In the genomic region with DNA sequence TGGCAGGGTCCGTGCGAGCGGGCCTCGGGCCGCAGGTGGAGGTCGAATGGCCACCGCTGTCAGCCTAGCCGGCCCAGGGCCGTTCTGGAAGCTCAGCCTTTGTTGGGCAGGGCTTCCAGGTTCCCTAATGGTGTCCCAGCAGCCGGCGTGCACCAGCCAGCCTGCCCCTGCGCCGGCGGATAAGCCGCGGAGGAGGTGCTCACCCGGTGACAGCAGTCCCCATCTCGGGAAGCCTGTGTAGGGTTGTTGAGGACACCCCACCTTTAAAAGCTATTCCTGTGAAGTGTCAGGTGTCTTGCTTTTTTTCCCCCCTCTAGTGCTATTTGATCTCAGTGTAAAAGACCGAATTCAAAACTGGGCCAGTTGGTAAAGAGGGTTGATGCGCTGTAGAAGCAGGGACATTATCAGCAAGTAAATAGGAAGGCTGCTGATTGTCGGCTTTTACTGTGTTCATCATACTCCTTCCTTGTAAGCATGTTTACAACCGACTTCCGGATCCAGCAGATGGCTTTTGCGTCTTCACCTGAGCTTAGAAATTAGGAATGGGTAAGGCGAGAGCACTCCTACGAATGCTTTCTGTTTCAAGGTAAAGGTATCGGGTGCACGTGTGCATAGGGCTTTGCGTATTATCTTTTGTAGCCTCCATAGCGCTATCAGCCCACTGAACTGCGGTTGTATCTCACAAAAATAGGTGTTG, we compare ENCODE assay signal across 8 mouse cellular contexts. TPM values are rescaled to one million over a fixed set of nuclear protein-coding genes. Genes with fewer than 3 reads are reported as not detected.
A peak's percentile ranks its signal among the peaks of the same experiment; 100 is the strongest.
DNase-seq lines count a peak whose midpoint lies in the region; ATAC-seq and TF ChIP-seq lines count a peak whose summit lies in the region.

No protein-coding gene starts in this region.

- no peaks in the 10 kb centered on the region for H3K9me3 ChIP-seq in heart, embryonic 14.5 days (ENCODE audit: control insufficient read depth, low read length)
- no peaks in the 10 kb centered on the region for H3K9me3 ChIP-seq in hindbrain, embryonic 14.5 days (ENCODE audit: control insufficient read depth, low read length)
- H3K9me3 ChIP-seq in midbrain, embryonic 12.5 days, result no peaks in the 10 kb centered on the region

- peak overlapping the region; percentile 65 to 81 for H3K4me3 ChIP-seq in heart, embryonic 14.5 days (ENCODE audit: control insufficient read depth in 1 of 2, insufficient read depth in 1 of 2, low read depth in 1 of 2, low read length in 2 of 2)
- peak overlapping the region; percentile 89 for H3K4me3 ChIP-seq in bone marrow macrophage, adult 2 months (ENCODE audit: insufficient read depth, low read length)
- H3K4me3 ChIP-seq in hindbrain, embryonic 14.5 days (replicated peaks; ENCODE audit: low read length), result peak overlapping the region; percentile 83
- peak overlapping the region; percentile 77 for H3K4me3 ChIP-seq in midbrain, embryonic 12.5 days

- H3K4me1 ChIP-seq in heart, embryonic 14.5 days (ENCODE audit: control insufficient read depth in 2 of 2, insufficient read depth in 2 of 2, low read length in 2 of 2), result peaks cover 0 to 14% of the 10 kb centered on the region in 2 experiments; a peak in 2 of 4 replicates
- H3K4me1 ChIP-seq in bone marrow macrophage, adult 2 months (ENCODE audit: control insufficient read depth, insufficient read depth, low read length), result peaks cover 7% of the 10 kb centered on the region
- peaks cover 6% of the 10 kb centered on the region; the same call in 1 of the 2 replicates for H3K4me1 ChIP-seq in hindbrain, embryonic 14.5 days (replicated peaks; ENCODE audit: control insufficient read depth, insufficient read depth, low read length)
- H3K4me1 ChIP-seq in midbrain, embryonic 12.5 days, result peaks cover 23% of the 10 kb centered on the region

- H3K36me3 ChIP-seq in heart, embryonic 14.5 days (ENCODE audit: control insufficient read depth, insufficient read depth, low read length), result no peaks in the 10 kb centered on the region
- H3K36me3 ChIP-seq in hindbrain, embryonic 14.5 days (replicated peaks; ENCODE audit: control insufficient read depth, insufficient read depth), result peaks cover 7% of the 10 kb centered on the region; the same call in 1 of the 2 replicates
- no peaks in the 10 kb centered on the region for H3K36me3 ChIP-seq in midbrain, embryonic 12.5 days

- WGBS in heart, embryonic 14.5 days, result 10% methylated on average over 31 of the region's 31 CpGs
- WGBS in hindbrain, embryonic 14.5 days, result 9% methylated on average over 31 of the region's 31 CpGs
- 13% methylated on average over 28 of the region's 31 CpGs for WGBS in midbrain, embryonic 12.5 days

- TF ChIP-seq POLR2A in bone marrow macrophage, adult 2 months (IDR thresholded peaks at IDR 0.05; ENCODE audit: borderline replicate concordance, low read depth, low read length), result no peak

- ATAC-seq in heart, embryonic 14.5 days (ENCODE audit: insufficient number of reproducible peaks, insufficient read depth, low FRiP score, low read depth), result no peak; the same call in 1 of the 2 replicates
- ATAC-seq in hindbrain, embryonic 14.5 days (ENCODE audit: low FRiP score), result no peak
- no peak; the same call in 1 of the 2 replicates for ATAC-seq in midbrain, embryonic 12.5 days (ENCODE audit: low FRiP score, low read depth)

- no peak for TF ChIP-seq CTCF in bone marrow macrophage, adult 2 months (IDR thresholded peaks at IDR 0.05; ENCODE audit: low read depth, low read length)

- peak overlapping the region; percentile 98 for H3K4me2 ChIP-seq in heart, embryonic 14.5 days (ENCODE audit: low read length)
- H3K4me2 ChIP-seq in hindbrain, embryonic 14.5 days (replicated peaks), result peak overlapping the region; percentile 71
- peak overlapping the region; percentile 92 for H3K4me2 ChIP-seq in midbrain, embryonic 12.5 days (replicated peaks)

- peak overlapping the region; percentile 87 for H3K9ac ChIP-seq in heart, embryonic 14.5 days (ENCODE audit: low read length)
- H3K9ac ChIP-seq in hindbrain, embryonic 14.5 days, result peak overlapping the region; percentile 89
- peak overlapping the region; percentile 86 for H3K9ac ChIP-seq in midbrain, embryonic 12.5 days (replicated peaks)

- peak overlapping the region in 1 of 2 experiments; percentile 20; a peak in 1 of 4 replicates for H3K27ac ChIP-seq in heart, embryonic 14.5 days (replicated peaks in 1 of 2; ENCODE audit: control insufficient read depth in 1 of 2, insufficient read depth in 1 of 2, low read depth in 2 of 2, low read length in 2 of 2)
- H3K27ac ChIP-seq in bone marrow macrophage, adult 2 months (ENCODE audit: insufficient read depth, low read depth, low read length), result no peak overlapping the region
- peak overlapping the region; percentile 82 for H3K27ac ChIP-seq in hindbrain, embryonic 14.5 days
- peak overlapping the region; percentile 69 for H3K27ac ChIP-seq in midbrain, embryonic 12.5 days (replicated peaks)

- peaks cover 5% of the 10 kb centered on the region; the same call in 1 of the 2 replicates for H3K27me3 ChIP-seq in heart, embryonic 14.5 days (ENCODE audit: control insufficient read depth, insufficient read depth, low read length)
- 0 out of 2 replicates have a peak, but pooled peaks cover 5% of the 10 kb centered on the region for H3K27me3 ChIP-seq in hindbrain, embryonic 14.5 days (ENCODE audit: control insufficient read depth, insufficient read depth, low read length)
- peaks cover 15% of the 10 kb centered on the region for H3K27me3 ChIP-seq in midbrain, embryonic 12.5 days

- intact Hi-C loops in heart, postnatal 10 days (cut with DNase I), result no loop called here
- intact Hi-C loops in gastrocnemius, postnatal 14 days (cut with DNase I; ENCODE audit: low total_unique reads), result no loop called here

- no peak for DNase-seq in heart, postnatal 10 days
- peak; percentile 48 for DNase-seq in CD4-positive helper T cell, adult 2 months (ENCODE audit: low read depth, low spot score)
- no peak for DNase-seq in hindbrain, embryonic 14.5 days (ENCODE audit: low spot score)
- DNase-seq in cerebellum, postnatal 25 days, result no peak
- no peak for DNase-seq in gastrocnemius, postnatal 14 days

RNA-seq across cellular contexts. Expression of a gene that starts 0.6 kb away (rescaled TPM):
- polyA plus RNA-seq in heart, embryonic 14.5 days (2014; fragmentation: Nextera tagmentation; extraction: Ambion mirVana), result 8.1 and 8.2 TPM in 2 replicates
- total RNA-seq in heart, postnatal 10 days (2021), result 10 to 100 TPM; 16.5 to 20.9 TPM
- polyA plus RNA-seq in bone marrow macrophage, adult 2 months (2012; ENCODE audit: insufficient read depth, insufficient read length, missing spikeins), result 47.2 and 58.5 TPM in 2 replicates
- polyA plus RNA-seq in hindbrain, embryonic 14.5 days (2014; fragmentation: Nextera tagmentation; extraction: Ambion mirVana), result 41.8 and 43.2 TPM in 2 replicates
- 21.7 and 21.9 TPM in 2 replicates for polyA plus RNA-seq in midbrain, embryonic 12.5 days (2016; fragmentation: Nextera tagmentation; extraction: Ambion mirVana)
- 10 to 100 TPM; 25.7 to 28.5 TPM for total RNA-seq in gastrocnemius, postnatal 14 days (2021)

RNA-seq across cellular contexts. Expression of a gene that starts 29.3 kb away (rescaled TPM):
- 0.40 and 0.77 TPM in 2 replicates for polyA plus RNA-seq in heart, embryonic 14.5 days (2014; fragmentation: Nextera tagmentation; extraction: Ambion mirVana)
- total RNA-seq in heart, postnatal 10 days (2021), result 1 to 10 TPM; 3.5 to 4.5 TPM
- 33.8 and 36.3 TPM in 2 replicates for polyA plus RNA-seq in bone marrow macrophage, adult 2 months (2012; ENCODE audit: insufficient read depth, insufficient read length, missing spikeins)
- 1.7 and 2.9 TPM in 2 replicates for polyA plus RNA-seq in hindbrain, embryonic 14.5 days (2014; fragmentation: Nextera tagmentation; extraction: Ambion mirVana)
- 0.59 and 0.65 TPM in 2 replicates for polyA plus RNA-seq in midbrain, embryonic 12.5 days (2016; fragmentation: Nextera tagmentation; extraction: Ambion mirVana)
- total RNA-seq in gastrocnemius, postnatal 14 days (2021), result 1 to 10 TPM; 3.0 to 3.6 TPM
